Mouse (Mus musculus) cortical plate, adult 2 months (tissue): ENCODE measurements around the gene Gm20662.

ENCODE experiments used
- CTCF ChIP-seq: fragments of 200-500 bp; IDR thresholded peaks from 2 replicates; pipeline ENCODE4 v1.5.1; 2011; ENCODE audit warnings: mild to moderate bottlenecking, control low read depth, low read length; ENCODE audit not compliant: insufficient read depth; ENCODE audit errors: extremely low read depth
- POLR2A ChIP-seq: fragments of 200-500 bp; IDR thresholded peaks from 2 replicates; pipeline ENCODE4 v1.6.1; 2011; ENCODE audit warnings: mild to moderate bottlenecking, low read length, control low read depth; ENCODE audit not compliant: insufficient read depth; ENCODE audit errors: extremely low read depth

DNA sequence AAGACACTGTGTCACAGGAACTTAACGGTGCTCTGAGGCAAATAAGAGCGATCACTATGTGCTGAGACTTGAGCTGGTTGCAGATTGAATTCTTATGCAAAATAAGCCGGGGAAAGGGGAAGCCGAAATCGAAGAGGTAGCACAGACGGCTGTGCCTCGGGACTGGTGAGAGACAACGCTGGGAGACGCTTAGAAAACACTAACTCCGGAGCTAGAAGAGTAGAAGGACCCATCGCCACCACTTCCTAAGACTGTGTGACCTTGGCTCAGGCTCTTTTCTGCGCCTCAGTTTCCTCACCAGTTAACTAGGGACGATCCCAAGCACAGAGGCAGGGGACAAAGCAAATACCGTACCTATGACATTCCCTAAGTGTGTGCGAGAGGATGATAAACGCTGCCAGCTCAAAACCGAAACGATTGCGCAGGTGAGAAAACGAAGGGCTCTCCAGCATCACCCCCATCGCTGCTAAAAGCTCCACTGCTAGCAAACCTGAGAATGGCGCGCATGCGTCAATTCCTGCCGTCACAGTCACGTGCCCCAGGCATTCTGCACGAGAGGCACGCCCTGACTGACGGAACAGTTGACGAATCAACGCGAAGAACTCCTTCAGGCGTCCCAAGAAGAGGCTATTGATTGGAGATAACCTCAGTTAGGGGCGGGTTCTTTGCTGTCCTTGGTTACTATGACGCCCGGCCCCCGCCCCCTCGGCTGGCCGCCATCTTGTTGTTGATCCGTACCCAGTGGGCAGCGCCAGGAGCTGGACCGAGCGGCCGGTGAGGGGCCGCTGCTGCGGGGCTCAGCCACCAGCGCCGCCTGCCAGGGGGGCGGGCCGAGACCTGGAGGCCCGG, 6.0 kb downstream of the Gm20662 start, which contains the start of gene Ip6k1:
- TF ChIP-seq CTCF (no peak), POLR2A (peak; percentile 99)
